Mouse (Mus musculus): Measurements from ENCODE around the gene Ccdc12. TPM values are rescaled to one million over a fixed set of nuclear protein-coding genes. Genes with fewer than 3 reads are reported as not detected.
A peak's percentile ranks its signal among the peaks of the same experiment; 100 is the strongest.

The Ccdc12 gene
- polyA plus RNA-seq, 1 experiment from 2014 or later, result 200 TPM

DNA sequence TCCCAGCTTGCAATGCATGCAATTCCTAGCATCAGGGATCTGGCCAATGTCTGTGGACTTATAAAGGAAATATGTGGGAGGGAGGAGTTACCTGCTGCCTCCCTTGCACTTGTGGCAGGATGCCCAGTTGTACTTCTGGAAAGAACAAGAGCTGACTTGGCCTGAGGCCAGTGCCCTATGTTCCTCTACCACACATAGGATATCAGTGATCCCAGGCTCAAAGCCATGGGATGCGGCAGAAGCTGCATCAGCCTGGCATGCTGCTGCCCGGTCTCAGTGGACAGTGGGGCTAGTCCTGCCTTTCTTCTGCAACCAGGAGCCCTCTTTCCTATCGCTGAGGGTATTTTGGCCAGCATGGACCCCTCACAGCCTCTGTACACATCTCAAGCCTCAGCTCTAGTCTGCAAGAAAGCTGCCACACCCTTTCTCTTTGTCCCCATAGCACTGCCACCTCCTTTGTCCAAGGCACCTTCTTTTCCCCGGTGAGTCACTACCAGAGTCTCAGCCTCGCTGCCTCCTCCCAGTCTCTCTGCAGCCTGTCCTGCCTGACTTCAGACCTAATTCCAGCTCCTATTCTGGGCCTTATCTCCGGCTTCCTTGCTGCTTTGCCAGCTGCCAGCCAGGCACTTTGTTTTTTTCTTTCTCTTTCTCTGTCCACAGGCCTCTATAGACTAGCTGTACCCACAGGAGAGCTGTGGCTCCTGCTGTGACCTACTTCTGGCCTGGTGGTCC, 28.0 kb downstream of the Ccdc12 start:
- peak; percentile 58 for TF ChIP-seq EP300 (IDR thresholded peaks at IDR 0.05)
- TF ChIP-seq CTCF (IDR thresholded peaks at IDR 0.05), result no peak
- H3K27me3 ChIP-seq (replicated peaks; ENCODE audit: insufficient read depth, low read length), result no peaks in the 10 kb centered on the region
- H3K9me3 ChIP-seq (ENCODE audit: low read length), result no peaks in the 10 kb centered on the region
- ATAC-seq (peak; percentile 69), DNase-seq (ENCODE audit: low spot score) (peak; percentile 97)
- peak overlapping the region; percentile 6; the same call in 1 of the 2 replicates for H3K9ac ChIP-seq (replicated peaks; ENCODE audit: low read depth)
- H3K4me1 ChIP-seq (ENCODE audit: insufficient read depth, low read depth, low read length), result peaks cover 39% of the 10 kb centered on the region
- H3K4me3 ChIP-seq (ENCODE audit: low read depth, low read length), result no peak overlapping the region
- no peak overlapping the region for H3K4me2 ChIP-seq (replicated peaks; ENCODE audit: low read depth, low read length)
- 25% methylated on average over 6 of the region's 6 CpGs for WGBS
- H3K27ac ChIP-seq (ENCODE audit: low read length), result peak overlapping the region; percentile 98
- peaks cover 5% of the 10 kb centered on the region for H3K36me3 ChIP-seq (ENCODE audit: insufficient read depth, low read length)

DNA sequence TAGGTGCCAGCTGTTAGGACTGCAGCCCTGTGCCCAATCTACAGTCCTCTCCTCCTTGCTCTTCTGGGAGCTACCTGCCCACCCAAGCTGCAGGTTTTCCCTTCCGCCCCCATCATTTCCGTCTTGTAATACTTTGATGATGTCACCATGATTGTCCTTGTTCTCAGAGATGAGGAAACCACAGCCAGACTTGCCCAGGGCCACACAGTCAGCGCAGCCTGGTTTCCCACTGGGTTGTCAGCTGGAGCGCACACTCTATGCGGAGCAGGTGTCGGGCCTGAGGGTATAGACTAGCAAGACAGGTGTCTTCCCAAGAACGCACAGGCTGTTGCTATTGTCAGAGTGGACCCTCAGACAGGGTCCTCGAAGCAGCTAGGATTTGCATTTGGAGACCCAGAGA, 28.9 kb downstream of the Ccdc12 start:
- H3K27me3 ChIP-seq (replicated peaks; ENCODE audit: insufficient read depth, low read length), result no peaks in the 10 kb centered on the region
- H3K27ac ChIP-seq (ENCODE audit: low read length), result peak overlapping the region; percentile 98
- H3K4me1 ChIP-seq (ENCODE audit: insufficient read depth, low read depth, low read length), result peaks cover 39% of the 10 kb centered on the region
- no peak overlapping the region for H3K4me3 ChIP-seq (ENCODE audit: low read depth, low read length)
- H3K36me3 ChIP-seq (ENCODE audit: insufficient read depth, low read length), result peaks cover under 1% of the 10 kb centered on the region; the same call in 1 of the 2 replicates
- DNase-seq (ENCODE audit: low spot score) (peak; percentile 54), ATAC-seq (no peak)
- no peaks in the 10 kb centered on the region for H3K9me3 ChIP-seq (ENCODE audit: low read length)
- no peak overlapping the region; the same call in 1 of the 2 replicates for H3K9ac ChIP-seq (replicated peaks; ENCODE audit: low read depth)
- no peak overlapping the region for H3K4me2 ChIP-seq (replicated peaks; ENCODE audit: low read depth, low read length)
- WGBS, result 76% methylated on average over 8 of the region's 8 CpGs
- TF ChIP-seq CTCF (IDR thresholded peaks at IDR 0.05) (no peak), EP300 (IDR thresholded peaks at IDR 0.05) (no peak)

DNA sequence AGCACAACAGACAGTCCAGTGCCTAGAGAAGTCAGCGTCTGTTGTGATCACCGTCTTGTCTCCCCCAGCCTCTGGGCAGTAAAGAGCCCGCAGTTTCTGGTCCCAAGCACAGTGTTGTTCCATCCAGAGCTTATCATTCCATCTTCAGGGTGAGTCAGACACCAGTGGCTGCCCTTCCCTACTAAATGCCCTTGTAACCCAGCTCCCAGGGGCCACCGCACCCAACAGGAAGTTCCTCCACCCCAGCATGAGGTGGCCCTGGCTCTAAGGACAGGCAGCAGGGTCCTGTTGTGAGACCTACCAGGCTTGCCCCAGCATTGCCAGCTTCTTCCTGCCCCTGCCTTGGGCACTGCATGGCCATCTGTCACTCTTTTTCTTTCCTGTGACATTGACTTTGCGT, 29.3 kb downstream of the Ccdc12 start:
- ATAC-seq (peak; percentile 8), DNase-seq (ENCODE audit: low spot score) (peak; percentile 78)
- H3K36me3 ChIP-seq (ENCODE audit: insufficient read depth, low read length), result no peaks in the 10 kb centered on the region
- peaks cover 39% of the 10 kb centered on the region for H3K4me1 ChIP-seq (ENCODE audit: insufficient read depth, low read depth, low read length)
- no peak overlapping the region for H3K4me3 ChIP-seq (ENCODE audit: low read depth, low read length)
- peak overlapping the region; percentile 98 for H3K27ac ChIP-seq (ENCODE audit: low read length)
- TF ChIP-seq CTCF (IDR thresholded peaks at IDR 0.05) (no peak; the same call in 1 of the 2 replicates), EP300 (IDR thresholded peaks at IDR 0.05) (peak; percentile 88)
- no peaks in the 10 kb centered on the region for H3K27me3 ChIP-seq (replicated peaks; ENCODE audit: insufficient read depth, low read length)
- H3K9ac ChIP-seq (replicated peaks; ENCODE audit: low read depth), result no peak overlapping the region; the same call in 1 of the 2 replicates
- WGBS, result 70% methylated on average over 5 of the region's 5 CpGs
- H3K9me3 ChIP-seq (ENCODE audit: low read length), result no peaks in the 10 kb centered on the region
- H3K4me2 ChIP-seq (replicated peaks; ENCODE audit: low read depth, low read length), result no peak overlapping the region

DNA sequence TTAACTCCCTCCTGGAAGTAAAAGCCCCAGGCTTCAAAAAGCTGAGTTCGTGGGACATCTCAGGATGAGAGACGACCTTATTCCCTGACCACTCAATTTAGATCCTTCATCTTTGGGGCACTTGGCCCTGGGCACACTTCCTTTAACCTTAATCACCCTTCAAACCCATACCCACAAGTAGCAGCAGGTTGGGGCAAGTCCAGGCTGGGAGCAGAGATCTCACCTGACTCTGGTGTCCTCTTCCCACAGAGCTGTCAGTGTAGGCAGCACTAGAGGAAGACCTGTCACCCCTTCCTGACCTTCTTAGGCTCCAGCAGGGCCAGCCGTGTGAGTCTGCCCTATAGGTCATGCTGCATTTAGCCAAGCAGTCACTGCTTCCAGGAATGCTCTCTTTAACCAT, 30.2 kb downstream of the Ccdc12 start:
- WGBS, result 47% methylated on average over 3 of the region's 3 CpGs
- Histone ChIP-seq H3K4me3 (ENCODE audit: low read depth, low read length) (no peak overlapping the region), H3K27ac (ENCODE audit: low read length) (peak overlapping the region; percentile 98), H3K36me3 (ENCODE audit: insufficient read depth, low read length) (no peaks in the 10 kb centered on the region), H3K9me3 (ENCODE audit: low read length) (no peaks in the 10 kb centered on the region), H3K4me1 (ENCODE audit: insufficient read depth, low read depth, low read length) (peaks cover 39% of the 10 kb centered on the region), H3K27me3 (replicated peaks; ENCODE audit: insufficient read depth, low read length) (no peaks in the 10 kb centered on the region), H3K9ac (replicated peaks; ENCODE audit: low read depth) (0 out of 2 replicates have a peak overlapping the region, but pooled peaks have one; percentile 12), H3K4me2 (replicated peaks; ENCODE audit: low read depth, low read length) (no peak overlapping the region)
- DNase-seq (ENCODE audit: low spot score), result no peak
- TF ChIP-seq CTCF (IDR thresholded peaks at IDR 0.05), result no peak
- no peak for TF ChIP-seq EP300 (IDR thresholded peaks at IDR 0.05)
- ATAC-seq, result no peak

DNA sequence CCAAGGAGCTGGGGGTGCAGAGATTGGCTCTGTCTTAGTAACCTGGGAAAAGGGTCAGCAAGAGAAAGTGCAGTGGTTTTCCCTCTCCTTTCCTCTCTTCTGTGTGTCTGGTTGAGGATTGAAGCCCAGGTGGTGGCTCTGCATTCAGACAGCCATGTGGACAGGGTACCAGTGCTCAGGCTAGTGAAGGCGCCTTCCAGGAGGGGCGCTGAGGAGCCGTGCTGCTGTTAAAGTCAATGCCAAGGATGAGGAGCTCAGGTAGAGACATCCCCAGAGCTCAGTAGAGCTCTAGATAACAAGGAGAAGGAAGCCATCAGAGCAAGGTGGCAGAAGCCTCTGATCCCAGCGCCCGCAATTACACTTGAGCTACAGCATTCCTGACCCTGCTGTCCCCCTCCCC, 30.8 kb downstream of the Ccdc12 start:
- H3K4me1 ChIP-seq (ENCODE audit: insufficient read depth, low read depth, low read length), result peaks cover 36% of the 10 kb centered on the region
- DNase-seq (ENCODE audit: low spot score), result no peak

DNA sequence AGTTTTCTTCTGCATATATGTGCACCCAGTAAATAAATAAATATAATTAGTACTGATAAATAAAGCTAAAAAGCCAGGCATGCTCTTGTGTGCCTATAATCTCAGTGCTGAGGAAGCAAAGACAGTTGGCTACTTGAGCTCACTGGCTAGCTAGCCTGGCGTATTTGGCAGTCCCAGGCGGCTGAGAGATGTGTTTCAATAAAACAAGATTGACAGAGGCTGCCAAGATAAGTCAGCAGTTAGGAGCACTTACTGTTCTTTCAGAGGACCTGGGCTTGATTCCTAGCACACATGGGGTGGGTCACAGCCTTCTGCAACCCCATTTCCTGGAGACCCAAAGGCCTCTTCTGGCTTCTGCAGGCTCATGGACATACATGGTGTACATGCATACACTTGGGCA, 31.5 kb downstream of the Ccdc12 start:
- H3K4me2 ChIP-seq (replicated peaks; ENCODE audit: low read depth, low read length), result no peak overlapping the region
- no peak overlapping the region for H3K9ac ChIP-seq (replicated peaks; ENCODE audit: low read depth)
- H3K36me3 ChIP-seq (ENCODE audit: insufficient read depth, low read length), result no peaks in the 10 kb centered on the region
- TF ChIP-seq CTCF (IDR thresholded peaks at IDR 0.05), result no peak
- no peak for TF ChIP-seq EP300 (IDR thresholded peaks at IDR 0.05)
- H3K9me3 ChIP-seq (ENCODE audit: low read length), result no peaks in the 10 kb centered on the region
- ATAC-seq (no peak), DNase-seq (ENCODE audit: low spot score) (no peak)
- no peak overlapping the region for H3K4me3 ChIP-seq (ENCODE audit: low read depth, low read length)
- H3K27me3 ChIP-seq (replicated peaks; ENCODE audit: insufficient read depth, low read length), result no peaks in the 10 kb centered on the region
- 66% methylated on average over 2 of the region's 2 CpGs for WGBS
- H3K27ac ChIP-seq (ENCODE audit: low read length), result no peak overlapping the region
- peaks cover 32% of the 10 kb centered on the region for H3K4me1 ChIP-seq (ENCODE audit: insufficient read depth, low read depth, low read length)

More for the DNA sequence above, 30.8 kb downstream of the Ccdc12 start:
- Histone ChIP-seq H3K9ac (replicated peaks; ENCODE audit: low read depth) (no peak overlapping the region), H3K4me2 (replicated peaks; ENCODE audit: low read depth, low read length) (no peak overlapping the region), H3K36me3 (ENCODE audit: insufficient read depth, low read length) (no peaks in the 10 kb centered on the region), H3K4me3 (ENCODE audit: low read depth, low read length) (no peak overlapping the region), H3K27me3 (replicated peaks; ENCODE audit: insufficient read depth, low read length) (no peaks in the 10 kb centered on the region), H3K9me3 (ENCODE audit: low read length) (no peaks in the 10 kb centered on the region), H3K27ac (ENCODE audit: low read length) (peak overlapping the region; percentile 98)
- TF ChIP-seq CTCF (IDR thresholded peaks at IDR 0.05), result peak; percentile 35; the same call in 1 of the 2 replicates
- TF ChIP-seq EP300 (IDR thresholded peaks at IDR 0.05), result no peak
- ATAC-seq, result no peak
- WGBS, result 67% methylated on average over 5 of the region's 5 CpGs

Data from lung, postnatal 0 days (tissue).